8 mouse cellular contexts compared by ENCODE assay signal in the genomic region with DNA sequence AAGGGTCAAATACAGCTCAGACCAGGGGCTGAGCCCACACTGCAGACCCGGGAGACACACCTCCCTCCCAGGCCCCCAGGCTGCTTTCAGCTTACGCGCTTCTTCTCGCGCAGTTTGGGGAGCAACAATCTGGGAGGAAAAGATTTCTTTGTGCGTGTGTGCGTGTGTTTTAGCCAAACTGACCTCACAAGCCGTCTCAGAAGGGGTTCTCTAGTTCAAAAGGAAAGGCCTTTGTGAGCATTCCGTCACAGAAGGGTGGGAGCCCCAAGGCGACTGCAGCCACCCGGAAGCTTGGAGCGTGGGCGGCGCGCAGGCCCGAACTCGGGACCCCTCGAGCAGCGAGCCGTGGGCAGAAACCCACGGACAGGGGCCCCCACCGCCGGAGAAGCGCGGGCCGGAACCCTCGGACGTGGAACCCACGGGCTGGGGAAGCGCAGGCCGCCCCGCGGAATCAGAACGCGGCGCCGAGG. TPM values are rescaled to one million over a fixed set of nuclear protein-coding genes. Genes with fewer than 3 reads are reported as not detected.
A peak's percentile ranks its signal among the peaks of the same experiment; 100 is the strongest.
DNase-seq lines count a peak whose midpoint lies in the region; ATAC-seq and TF ChIP-seq lines count a peak whose summit lies in the region.

No protein-coding gene starts in this region.

- no peaks in the 10 kb centered on the region for H3K27me3 ChIP-seq in Patski
- H3K27me3 ChIP-seq in embryonic facial prominence, embryonic 14.5 days (replicated peaks; ENCODE audit: control insufficient read depth, insufficient read depth, low read length), result no peaks in the 10 kb centered on the region
- no peaks in the 10 kb centered on the region for H3K27me3 ChIP-seq in lung, embryonic 16.5 days (ENCODE audit: control insufficient read depth, insufficient read depth, low read depth, low read length)
- H3K27me3 ChIP-seq in small intestine, adult 2 months (ENCODE audit: control insufficient read depth, insufficient read depth, low read length), result no peaks in the 10 kb centered on the region

- intact Hi-C loops in left cerebral cortex, postnatal 14 days (cut with DNase I), result loop anchor here (10.0 kb wide), 1 partner anchor 845 kb away; no protein-coding TSS in a partner anchor

- WGBS in embryonic facial prominence, embryonic 14.5 days, result under 1% methylated on average over 9 of the region's 37 CpGs
- under 1% methylated on average over 30 of the region's 37 CpGs for WGBS in lung, embryonic 16.5 days
- under 1% methylated on average over 37 of the region's 37 CpGs for WGBS in small intestine, adult 2 months

- peak; percentile 73 for ATAC-seq in Patski
- peak; percentile 16; the same call in 1 of the 2 replicates for ATAC-seq in embryonic facial prominence, embryonic 14.5 days (ENCODE audit: low read depth)
- ATAC-seq in inflammation-experienced regulatory T-cells, adult 6 months, result peak; percentile 17
- peak; percentile 26 for ATAC-seq in lung, embryonic 16.5 days (ENCODE audit: low read depth)

- peak; percentile 27 to 44 for DNase-seq in left cerebral cortex, postnatal 14 days (ENCODE audit: low spot score in 2 of 2)
- no peak for DNase-seq in left cerebral cortex, adult 8-10 months (ENCODE audit: low spot score in 2 of 2)
- no peak for DNase-seq in Patski (ENCODE audit: low read depth, low spot score)
- DNase-seq in embryonic facial prominence, embryonic 14.5 days (ENCODE audit: low spot score), result peak; percentile 73
- no peak for DNase-seq in cerebellum, adult 11 months

- TF ChIP-seq CTCF in Patski (IDR thresholded peaks at IDR 0.05), result no peak
- TF ChIP-seq CTCF in small intestine, adult 2 months (IDR thresholded peaks at IDR 0.05; ENCODE audit: extremely low read depth, insufficient read length, insufficient replicate concordance, low read depth, low read length), result no peak

- peak overlapping the region; percentile 83 for H3K4me3 ChIP-seq in embryonic facial prominence, embryonic 14.5 days (ENCODE audit: low read depth, low read length)
- H3K4me3 ChIP-seq in lung, embryonic 16.5 days (ENCODE audit: low read length), result peak overlapping the region; percentile 91
- H3K4me3 ChIP-seq in small intestine, adult 2 months (ENCODE audit: low read depth, low read length), result peak overlapping the region; percentile 78

- CTCF ChIA-PET in Patski (lab: Charles Lee), result interaction anchor here (1.1 to 1.9 kb wide), 2 partner anchors 9 to 26 kb away, joined by 4 to 5 read pairs; no protein-coding TSS in a partner anchor

- POLR2A ChIA-PET in Patski (lab: Charles Lee), result interaction anchor here (1.1 to 1.6 kb wide), 2 partner anchors 31 to 384 kb away, joined by 3 to 5 read pairs; no protein-coding TSS in a partner anchor

- H3K4me2 ChIP-seq in embryonic facial prominence, embryonic 14.5 days (ENCODE audit: low read depth, low read length), result peak overlapping the region; percentile 73
- H3K4me2 ChIP-seq in lung, embryonic 16.5 days (ENCODE audit: low read depth, low read length), result peak overlapping the region; percentile 79

- no peak for TF ChIP-seq POLR2A in small intestine, adult 2 months (IDR thresholded peaks at IDR 0.05; ENCODE audit: low read depth, low read length)

- in situ Hi-C loops in Patski (cut with MboI; ENCODE audit: low pct_unique_long_range_greater_than_20kb), result no loop called here

- H3K4me1 ChIP-seq in embryonic facial prominence, embryonic 14.5 days (ENCODE audit: control insufficient read depth, insufficient read depth, low read length), result no peaks in the 10 kb centered on the region
- peaks cover 20% of the 10 kb centered on the region for H3K4me1 ChIP-seq in lung, embryonic 16.5 days (replicated peaks; ENCODE audit: control insufficient read depth, insufficient read depth, low read length)
- H3K4me1 ChIP-seq in small intestine, adult 2 months (ENCODE audit: control insufficient read depth, insufficient read depth, insufficient read length, low read length), result peaks cover 9% of the 10 kb centered on the region; the same call in 1 of the 2 replicates

- no peaks in the 10 kb centered on the region for H3K9me3 ChIP-seq in embryonic facial prominence, embryonic 14.5 days (ENCODE audit: control insufficient read depth, low read length)
- no peaks in the 10 kb centered on the region for H3K9me3 ChIP-seq in lung, embryonic 16.5 days (ENCODE audit: control insufficient read depth, low read length)

- peak overlapping the region; percentile 97 for H3K9ac ChIP-seq in embryonic facial prominence, embryonic 14.5 days (ENCODE audit: low read depth, low read length)
- H3K9ac ChIP-seq in lung, embryonic 16.5 days (ENCODE audit: low read length), result peak overlapping the region; percentile 96

- no peaks in the 10 kb centered on the region for H3K36me3 ChIP-seq in embryonic facial prominence, embryonic 14.5 days (ENCODE audit: control insufficient read depth, insufficient read depth, low read length)
- no peaks in the 10 kb centered on the region for H3K36me3 ChIP-seq in lung, embryonic 16.5 days (ENCODE audit: control insufficient read depth, insufficient read depth, low read length)
- H3K36me3 ChIP-seq in small intestine, adult 2 months (ENCODE audit: control insufficient read depth, insufficient read depth, low read length), result no peaks in the 10 kb centered on the region

- H3K27ac ChIP-seq in embryonic facial prominence, embryonic 14.5 days (replicated peaks; ENCODE audit: low read depth, low read length), result peak overlapping the region; percentile 89
- peak overlapping the region; percentile 83 for H3K27ac ChIP-seq in lung, embryonic 16.5 days (ENCODE audit: low read length)
- peak overlapping the region; percentile 47; the same call in 1 of the 2 replicates for H3K27ac ChIP-seq in small intestine, adult 2 months (ENCODE audit: insufficient read depth, low read depth, low read length)

RNA-seq across cellular contexts. Expression of a gene that starts 0.5 kb away (rescaled TPM):
- 10 to 100 TPM; 26.1 to 30.4 TPM for total RNA-seq in left cerebral cortex, postnatal 14 days (2021)
- 10 to 100 TPM; 39.6 to 44.7 (median 42.6) TPM for total RNA-seq in left cerebral cortex, adult 8-10 months (2022)
- 39.3 TPM for polyA plus RNA-seq in Patski (2021)
- polyA plus RNA-seq in embryonic facial prominence, embryonic 14.5 days (2014; fragmentation: Nextera tagmentation; extraction: Ambion mirVana), result 49.6 and 52.8 TPM in 2 replicates
- 100 to 1,000 TPM; 173 to 226 (median 184) TPM for polyA plus RNA-seq in inflammation-experienced regulatory T-cells, adult 6 months (2017; shearing (Covaris generic))
- polyA plus RNA-seq in lung, embryonic 16.5 days (2015; fragmentation: Nextera tagmentation; extraction: Ambion mirVana), result 72.3 and 76.2 TPM in 2 replicates
- 0.85 and 2.0 TPM in 2 replicates for polyA plus RNA-seq in small intestine, adult 2 months (2012; rRNA removed)

Comparison
In these comparisons a context has a peak if more than half of its experiments do, and no peak if none do; other contexts are left out.
1. DNase-seq: peak in left cerebral cortex, postnatal 14 days (2 of 2) and embryonic facial prominence, embryonic 14.5 days (single experiment); none in left cerebral cortex, adult 8-10 months (0 of 2), Patski (single experiment) and cerebellum, adult 11 months (single experiment).
2. ATAC-seq: peak in every context shown above with its lines; median percentile 73 in Patski; 26 in lung, embryonic 16.5 days; 17 in inflammation-experienced regulatory T-cells, adult 6 months; 16 in embryonic facial prominence, embryonic 14.5 days.
3. RNA of a gene that starts 0.5 kb away (polyA plus RNA-seq): 173 to 226 TPM in inflammation-experienced regulatory T-cells, adult 6 months, 72.3 to 76.2 TPM in lung, embryonic 16.5 days, 49.6 to 52.8 TPM in embryonic facial prominence, embryonic 14.5 days and 39.3 TPM in Patski (single experiment); 0.85 to 2.0 TPM in small intestine, adult 2 months; every median in the first group is over 10 times any median in the second.
4. Peak in every context shown above with its lines, with median percentiles within 50 percentile points of each other: H3K27ac ChIP-seq and H3K4me3 ChIP-seq.